Mouse (Mus musculus): ENCODE measurements around the gene Tsx. TPM values are rescaled to one million over a fixed set of nuclear protein-coding genes. Genes with fewer than 3 reads are reported as not detected.
"Not testable (repeated sequence)": the region's sequence is repeated elsewhere in the genome, so short reads cannot be mapped to it uniquely, and the experiment has no call there.

Tsx gene
- polyA plus RNA-seq, 1 experiment from 2014 or later = 0.42 TPM

GRCm38 (mm10) chrX:103438023-103438422, 23.8 kb downstream of the Tsx start:
- Histone ChIP-seq H3K27ac (no peak overlapping the region), H3K9me3 (no peaks in the 10 kb centered on the region), H3K36me3 (replicated peaks) (no peaks in the 10 kb centered on the region), H3K4me1 (0 out of 2 replicates have a peak, but pooled peaks cover 3% of the 10 kb centered on the region), H3K4me3 (no peak overlapping the region), H3K27me3 (ENCODE audit: poor library complexity, severe bottlenecking) (peaks cover 89% of the 10 kb centered on the region)
- WGBS = 16% methylated on average over 9 of the region's 9 CpGs
- DNase-seq (ENCODE audit: extremely low spot score, low spot score) = no peak

- peaks cover 88% of the 10 kb centered on the region for H3K27me3 ChIP-seq (ENCODE audit: poor library complexity, severe bottlenecking)
- H3K36me3 ChIP-seq (replicated peaks) = no peaks in the 10 kb centered on the region
- H3K9me3 ChIP-seq = no peaks in the 10 kb centered on the region
- no peak overlapping the region for H3K27ac ChIP-seq
- no peak overlapping the region for H3K4me3 ChIP-seq
- no peak for DNase-seq (ENCODE audit: extremely low spot score, low spot score)
- 4% methylated on average over 1 of the region's 1 CpGs for WGBS
- 0 out of 2 replicates have a peak, but pooled peaks cover 3% of the 10 kb centered on the region for H3K4me1 ChIP-seq
These were observed 26.5 kb downstream of the Tsx start for GRCm38 (mm10) chrX:103440803-103441202.

GRCm38 (mm10) chrX:103443755-103444154, 29.5 kb downstream of the Tsx start:
- Histone ChIP-seq H3K9me3 (no peaks in the 10 kb centered on the region), H3K4me1 (peaks cover 9% of the 10 kb centered on the region), H3K27ac (no peak overlapping the region), H3K27me3 (ENCODE audit: poor library complexity, severe bottlenecking) (peaks cover 87% of the 10 kb centered on the region), H3K36me3 (replicated peaks) (no peaks in the 10 kb centered on the region), H3K4me3 (no peak overlapping the region)
- DNase-seq (ENCODE audit: extremely low spot score, low spot score) = no peak
- WGBS = 36% methylated on average over 7 of the region's 7 CpGs

DNA sequence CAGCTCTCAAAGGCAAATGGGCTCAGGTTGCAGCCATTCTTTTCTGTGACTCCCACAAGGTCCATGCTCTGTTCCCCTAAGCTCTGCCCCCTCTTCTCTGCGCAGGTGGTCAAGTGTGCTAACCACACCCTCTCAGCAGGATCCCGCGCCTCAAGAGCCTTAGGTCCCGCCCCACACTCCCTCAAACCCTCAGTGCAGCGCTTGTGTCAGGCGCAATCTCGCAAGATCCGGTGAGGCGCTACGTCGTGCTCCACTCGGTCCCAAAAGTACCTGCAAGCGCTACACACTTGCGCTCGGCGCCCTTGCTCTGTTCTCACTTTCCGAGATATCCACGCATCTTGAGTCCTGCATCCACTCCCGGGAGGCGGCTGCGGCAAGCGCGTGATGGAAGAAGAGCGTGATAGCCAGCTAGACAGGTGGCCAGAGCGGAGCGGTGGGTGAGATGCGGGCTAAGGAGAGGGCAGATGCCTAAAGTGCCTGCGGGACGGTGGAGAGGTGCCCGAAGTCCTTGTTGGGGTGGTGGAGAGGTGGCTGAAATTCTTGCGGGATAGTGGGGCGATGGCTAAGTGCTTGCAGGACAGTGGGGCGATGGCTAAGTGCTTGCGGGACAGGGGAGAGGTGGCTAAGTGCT, 33.4 kb downstream of the Tsx start:
- WGBS = 12% methylated on average over 34 of the region's 34 CpGs
- peak; percentile 24 for DNase-seq (ENCODE audit: extremely low spot score, low spot score)
- no peaks in the 10 kb centered on the region; the same call in 1 of the 2 replicates for H3K9me3 ChIP-seq
- peaks cover 9% of the 10 kb centered on the region for H3K4me1 ChIP-seq
- H3K4me3 ChIP-seq = peak overlapping the region; percentile 52
- peaks cover 84% of the 10 kb centered on the region for H3K27me3 ChIP-seq (ENCODE audit: poor library complexity, severe bottlenecking)
- H3K27ac ChIP-seq = no peak overlapping the region
- no peaks in the 10 kb centered on the region for H3K36me3 ChIP-seq (replicated peaks)

- not testable (repeated sequence) for H3K36me3 ChIP-seq (replicated peaks); DNase-seq (ENCODE audit: extremely low spot score, low spot score); H3K9me3 ChIP-seq; H3K4me1 ChIP-seq; H3K27ac ChIP-seq
- H3K4me3 ChIP-seq = peak overlapping the region; percentile 52; the same call in 1 of the 2 replicates
- 59% methylated on average over 12 of the region's 13 CpGs for WGBS
- H3K27me3 ChIP-seq (ENCODE audit: poor library complexity, severe bottlenecking) = peaks cover 78% of the 10 kb centered on the region
These were observed 34.2 kb downstream of the Tsx start for GRCm38 (mm10) chrX:103448429-103448828.

DNA sequence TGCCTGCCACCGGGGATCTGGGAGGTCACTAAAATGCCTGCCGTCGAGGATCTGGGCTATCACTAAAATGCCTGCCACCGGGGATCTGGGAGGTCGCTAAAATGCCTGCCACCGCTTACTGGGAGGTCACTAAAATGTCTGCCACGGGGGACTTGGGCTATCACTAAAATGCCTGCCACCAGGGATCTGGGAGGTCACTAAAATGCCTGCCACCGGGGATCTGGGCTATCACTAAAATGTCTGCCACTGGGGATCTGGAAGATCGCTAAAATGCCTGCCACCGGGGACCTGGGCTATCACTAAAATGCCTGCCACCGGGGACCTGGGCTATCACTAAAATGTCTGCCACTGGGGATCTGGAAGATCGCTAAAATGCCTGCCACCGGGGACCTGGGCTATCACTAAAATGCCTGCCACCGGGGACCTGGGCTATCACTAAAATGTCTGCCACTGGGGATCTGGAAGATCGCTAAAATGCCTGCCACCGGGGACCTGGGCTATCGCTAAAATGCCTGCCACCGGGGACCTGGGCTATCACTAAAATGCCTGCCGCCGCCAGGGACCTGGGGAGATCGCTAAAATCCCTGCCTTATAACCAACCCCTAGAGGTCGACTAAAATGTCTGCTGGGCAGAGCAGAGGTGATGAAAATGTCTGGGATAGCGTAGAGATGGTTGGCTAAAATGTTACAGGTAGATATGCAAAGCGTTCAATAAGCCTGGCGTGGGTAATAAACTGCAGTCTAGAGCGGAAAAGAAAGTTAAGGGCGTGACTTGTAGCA, 34.9 kb downstream of the Tsx start:
- H3K4me1 ChIP-seq; H3K4me3 ChIP-seq; H3K36me3 ChIP-seq (replicated peaks); H3K9me3 ChIP-seq; DNase-seq (ENCODE audit: extremely low spot score, low spot score); H3K27ac ChIP-seq: not testable (repeated sequence)
- peaks cover 78% of the 10 kb centered on the region for H3K27me3 ChIP-seq (ENCODE audit: poor library complexity, severe bottlenecking)
- 72% methylated on average over 25 of the region's 27 CpGs for WGBS

- H3K36me3 ChIP-seq (replicated peaks) = no peaks in the 10 kb centered on the region
- WGBS = 84% methylated on average over 6 of the region's 6 CpGs
- no peak overlapping the region for H3K27ac ChIP-seq
- no peaks in the 10 kb centered on the region; the same call in 1 of the 2 replicates for H3K9me3 ChIP-seq
- H3K4me3 ChIP-seq = no peak overlapping the region
- no peak for DNase-seq (ENCODE audit: extremely low spot score, low spot score)
- H3K4me1 ChIP-seq = peaks cover 3% of the 10 kb centered on the region
- peaks cover 42% of the 10 kb centered on the region for H3K27me3 ChIP-seq (ENCODE audit: poor library complexity, severe bottlenecking)
These were observed 38.5 kb downstream of the Tsx start for GRCm38 (mm10) chrX:103452815-103453214.

GRCm38 (mm10) chrX:103460056-103460455, 45.8 kb downstream of the Tsx start:
- Histone ChIP-seq H3K27me3 (ENCODE audit: poor library complexity, severe bottlenecking) (no peaks in the 10 kb centered on the region), H3K27ac (no peak overlapping the region), H3K9me3 (no peaks in the 10 kb centered on the region), H3K36me3 (replicated peaks) (0 out of 2 replicates have a peak, but pooled peaks cover 6% of the 10 kb centered on the region), H3K4me1 (no peaks in the 10 kb centered on the region), H3K4me3 (no peak overlapping the region)
- WGBS = 72% methylated on average over 5 of the region's 5 CpGs
- DNase-seq (ENCODE audit: extremely low spot score, low spot score) = no peak

- Histone ChIP-seq H3K36me3 (replicated peaks) (peaks cover 12% of the 10 kb centered on the region), H3K4me1 (no peaks in the 10 kb centered on the region), H3K27me3 (ENCODE audit: poor library complexity, severe bottlenecking) (no peaks in the 10 kb centered on the region), H3K9me3 (no peaks in the 10 kb centered on the region), H3K4me3 (no peak overlapping the region), H3K27ac (no peak overlapping the region)
- 83% methylated on average over 2 of the region's 2 CpGs for WGBS
- no peak for DNase-seq (ENCODE audit: extremely low spot score, low spot score)
These were observed 54.7 kb downstream of the Tsx start for GRCm38 (mm10) chrX:103468998-103469397.

DNA sequence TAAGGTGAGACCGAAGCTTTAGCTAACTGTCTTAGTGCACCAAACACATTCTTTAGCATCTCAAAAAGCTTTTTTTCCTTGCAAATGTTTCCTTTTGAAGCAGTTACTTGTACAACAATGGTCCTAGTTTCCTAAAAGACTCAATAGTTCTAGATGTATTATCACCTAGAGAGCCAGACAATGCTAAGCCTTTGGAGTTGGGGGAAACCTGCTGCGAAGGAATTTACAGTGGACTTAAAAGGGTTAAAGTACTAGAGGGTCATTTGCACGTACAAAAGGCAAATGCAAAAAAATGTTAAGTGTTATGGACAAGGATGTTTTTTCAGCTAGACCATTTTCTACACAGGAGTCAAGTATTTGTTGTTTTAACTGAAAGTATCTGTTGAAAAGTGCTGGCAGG, 58.1 kb downstream of the Tsx start:
- peaks cover 4% of the 10 kb centered on the region for H3K36me3 ChIP-seq (replicated peaks)
- H3K4me3 ChIP-seq = no peak overlapping the region
- 86% methylated on average over 3 of the region's 3 CpGs for WGBS
- no peaks in the 10 kb centered on the region for H3K9me3 ChIP-seq
- no peak for DNase-seq (ENCODE audit: extremely low spot score, low spot score)
- no peak overlapping the region for H3K27ac ChIP-seq
- H3K27me3 ChIP-seq (ENCODE audit: poor library complexity, severe bottlenecking) = no peaks in the 10 kb centered on the region
- no peaks in the 10 kb centered on the region for H3K4me1 ChIP-seq

Other genes with a start within 250 kb of the Tsx start
- 5.9 and 7.6 TPM in 2 replicates for gene Nap1l2, start 227.8 kb upstream of the Tsx start, polyA plus RNA-seq (2016; fragmentation: Nextera tagmentation; extraction: Ambion mirVana)
- not detected in 2 replicates for gene Cdx4, start 93.1 kb upstream of the Tsx start, polyA plus RNA-seq (2016; fragmentation: Nextera tagmentation; extraction: Ambion mirVana)
- 4.0 and 4.2 TPM in 2 replicates for gene Chic1, start 58.0 kb upstream of the Tsx start, polyA plus RNA-seq (2016; fragmentation: Nextera tagmentation; extraction: Ambion mirVana)
- not detected in 2 replicates for gene Gm26992, start 7.5 kb downstream of the Tsx start, polyA plus RNA-seq (2016; fragmentation: Nextera tagmentation; extraction: Ambion mirVana)
- gene Zcchc13, start 216.1 kb downstream of the Tsx start, polyA plus RNA-seq (2016; fragmentation: Nextera tagmentation; extraction: Ambion mirVana) = not detected in 2 replicates

All from forebrain, embryonic 10.5 days (tissue).